Comparison of ENCODE assay signal across 13 mouse cellular contexts in genomic region chr16:96753781-96754173, GRCm38 (mm10).
DNase-seq lines count a peak whose midpoint lies in the region; ATAC-seq and TF ChIP-seq lines count a peak whose summit lies in the region.
"Had no signal": no experiment of that assay in that cellular context is flagged by ENCODE, and none has a peak within 500 bp of the region (broad histone marks: within the 10 kb centered on the region; RNA-seq: fewer than 3 reads in every experiment).

No protein-coding gene starts in this region.

- H3K4me1 ChIP-seq in hindbrain, postnatal 0 days (ENCODE audit: insufficient read depth, low read length): peaks cover 17% of the 10 kb centered on the region
- H3K4me1 ChIP-seq in neural tube, embryonic 15.5 days: peaks cover 38% of the 10 kb centered on the region
- no peaks in the 10 kb centered on the region for H3K4me1 ChIP-seq in kidney, adult 2 months (ENCODE audit: control insufficient read depth, insufficient read depth, low read length)
- H3K4me1 ChIP-seq in kidney, embryonic 14.5 days (ENCODE audit: control insufficient read depth, insufficient read depth, low read length): no peaks in the 10 kb centered on the region
- H3K4me1 ChIP-seq: stomach, embryonic 15.5 days had no signal

- no peak overlapping the region for H3K9ac ChIP-seq in hindbrain, postnatal 0 days (replicated peaks; ENCODE audit: low read length)
- no peak overlapping the region for H3K9ac ChIP-seq in neural tube, embryonic 15.5 days (replicated peaks)
- H3K9ac ChIP-seq in kidney, embryonic 14.5 days (ENCODE audit: low read depth, low read length): no peak overlapping the region
- H3K9ac ChIP-seq: embryonic facial prominence, embryonic 15.5 days; stomach, embryonic 15.5 days had no signal

- ATAC-seq in hindbrain, postnatal 0 days: peak; percentile 68
- ATAC-seq in neural tube, embryonic 15.5 days (ENCODE audit: low FRiP score): no peak
- ATAC-seq in kidney, embryonic 14.5 days (ENCODE audit: low FRiP score, low TSS enrichment): no peak

- no peak overlapping the region for H3K4me2 ChIP-seq in hindbrain, postnatal 0 days (ENCODE audit: low read depth, low read length)
- H3K4me2 ChIP-seq in neural tube, embryonic 15.5 days: no peak overlapping the region
- no peak overlapping the region for H3K4me2 ChIP-seq in kidney, embryonic 14.5 days (replicated peaks; ENCODE audit: low read depth, low read length)
- H3K4me2 ChIP-seq: embryonic facial prominence, embryonic 15.5 days; stomach, embryonic 15.5 days had no signal

- no peaks in the 10 kb centered on the region for H3K36me3 ChIP-seq in hindbrain, postnatal 0 days (ENCODE audit: insufficient read depth, low read length)
- no peaks in the 10 kb centered on the region for H3K36me3 ChIP-seq in neural tube, embryonic 15.5 days
- H3K36me3 ChIP-seq in kidney, adult 2 months (ENCODE audit: control insufficient read depth, insufficient read depth, low read length): no peaks in the 10 kb centered on the region
- H3K36me3 ChIP-seq in kidney, embryonic 14.5 days (ENCODE audit: control insufficient read depth, insufficient read depth, low read length): no peaks in the 10 kb centered on the region
- H3K36me3 ChIP-seq: embryonic facial prominence, embryonic 15.5 days; stomach, embryonic 15.5 days had no signal

- no peak overlapping the region for H3K4me3 ChIP-seq in layer of hippocampus, adult 2 months
- H3K4me3 ChIP-seq in hindbrain, postnatal 0 days (ENCODE audit: low read length): no peak overlapping the region
- no peak overlapping the region for H3K4me3 ChIP-seq in neural tube, embryonic 15.5 days (replicated peaks)
- no peak overlapping the region for H3K4me3 ChIP-seq in kidney, adult 2 months (ENCODE audit: insufficient read depth, low read depth, low read length)
- H3K4me3 ChIP-seq in kidney, embryonic 14.5 days (ENCODE audit: low read length): no peak overlapping the region
- H3K4me3 ChIP-seq: embryonic facial prominence, embryonic 15.5 days; stomach, embryonic 15.5 days had no signal

- H3K9me3 ChIP-seq in hindbrain, postnatal 0 days (ENCODE audit: low read length): no peaks in the 10 kb centered on the region
- no peaks in the 10 kb centered on the region for H3K9me3 ChIP-seq in neural tube, embryonic 15.5 days (replicated peaks)
- no peaks in the 10 kb centered on the region for H3K9me3 ChIP-seq in kidney, embryonic 14.5 days (ENCODE audit: control insufficient read depth, low read length)
- H3K9me3 ChIP-seq: embryonic facial prominence, embryonic 15.5 days; stomach, embryonic 15.5 days had no signal

- no peak for TF ChIP-seq POLR2A in kidney, adult 2 months (IDR thresholded peaks at IDR 0.05; ENCODE audit: low read depth, low read length)

- H3K27me3 ChIP-seq in hindbrain, postnatal 0 days (ENCODE audit: insufficient read depth, low read length): no peaks in the 10 kb centered on the region
- H3K27me3 ChIP-seq in neural tube, embryonic 15.5 days (replicated peaks): no peaks in the 10 kb centered on the region
- H3K27me3 ChIP-seq in kidney, adult 2 months (replicated peaks; ENCODE audit: control insufficient read depth, insufficient read depth, low read length): no peaks in the 10 kb centered on the region
- H3K27me3 ChIP-seq in kidney, embryonic 14.5 days (ENCODE audit: control insufficient read depth, insufficient read depth, low read length): peaks cover 3% of the 10 kb centered on the region; the same call in 1 of the 2 replicates
- H3K27me3 ChIP-seq: embryonic facial prominence, embryonic 15.5 days; stomach, embryonic 15.5 days had no signal

- DNase-seq in layer of hippocampus, adult 2 months (ENCODE audit: low spot score in 2 of 2): peak in 1 of 2 experiments; percentile 57
- no peak for DNase-seq in layer of hippocampus, postnatal 25 days (ENCODE audit: extremely low spot score in 1 of 2, low spot score in 1 of 2)
- peak; percentile 37 for DNase-seq in cerebellum, adult 9-11 months
- peak; percentile 41 for DNase-seq in hindbrain, postnatal 0 days (ENCODE audit: low spot score)
- DNase-seq in kidney, adult 2 months: no peak
- no peak for DNase-seq in B cell, adult 2 months
- DNase-seq: heart, postnatal 10 days; kidney, adult 9 months; thymus, postnatal 4 days had no signal

- TF ChIP-seq CTCF in layer of hippocampus, adult 2 months (conservative IDR thresholded peaks at IDR 0.05): no peak
- TF ChIP-seq CTCF in hindbrain, postnatal 0 days (IDR thresholded peaks at IDR 0.05; ENCODE audit: low read depth): no peak
- TF ChIP-seq CTCF in kidney, adult 2 months (conservative IDR thresholded peaks at IDR 0.05; ENCODE audit: insufficient read depth, insufficient read length, low read depth, low read length): no peak

- H3K27ac ChIP-seq in layer of hippocampus, adult 2 months: peak overlapping the region; percentile 82
- H3K27ac ChIP-seq in hindbrain, postnatal 0 days: peak overlapping the region; percentile 32; the same call in 1 of the 2 replicates
- H3K27ac ChIP-seq in neural tube, embryonic 15.5 days (replicated peaks): peak overlapping the region; percentile 54; the same call in 1 of the 2 replicates
- H3K27ac ChIP-seq in kidney, adult 2 months (ENCODE audit: insufficient read depth, low read depth, low read length): no peak overlapping the region
- no peak overlapping the region for H3K27ac ChIP-seq in kidney, embryonic 14.5 days (ENCODE audit: low read depth, low read length)
- H3K27ac ChIP-seq: embryonic facial prominence, embryonic 15.5 days; stomach, embryonic 15.5 days had no signal

- WGBS in hindbrain, postnatal 0 days: 20% methylated on average over 4 of the region's 4 CpGs
- 30% methylated on average over 4 of the region's 4 CpGs for WGBS in neural tube, embryonic 15.5 days
- WGBS in kidney, adult 2 months: 35% methylated on average over 4 of the region's 4 CpGs
- 36% methylated on average over 4 of the region's 4 CpGs for WGBS in kidney, embryonic 14.5 days

Comparison
In these comparisons a context has a peak if more than half of its experiments do, and no peak if none do; other contexts are left out.
1. DNase-seq: peak in cerebellum, adult 9-11 months (single experiment) and hindbrain, postnatal 0 days (single experiment); none in layer of hippocampus, postnatal 25 days (0 of 2), kidney, adult 2 months (single experiment) and B cell, adult 2 months (0 of 2).
2. H3K27ac ChIP-seq: peak in layer of hippocampus, adult 2 months (single experiment), hindbrain, postnatal 0 days (single experiment) and neural tube, embryonic 15.5 days (single experiment); none in kidney, adult 2 months (single experiment) and kidney, embryonic 14.5 days (single experiment).